Mouse (Mus musculus): ENCODE measurements around the gene Cdc42bpg.

DNA sequence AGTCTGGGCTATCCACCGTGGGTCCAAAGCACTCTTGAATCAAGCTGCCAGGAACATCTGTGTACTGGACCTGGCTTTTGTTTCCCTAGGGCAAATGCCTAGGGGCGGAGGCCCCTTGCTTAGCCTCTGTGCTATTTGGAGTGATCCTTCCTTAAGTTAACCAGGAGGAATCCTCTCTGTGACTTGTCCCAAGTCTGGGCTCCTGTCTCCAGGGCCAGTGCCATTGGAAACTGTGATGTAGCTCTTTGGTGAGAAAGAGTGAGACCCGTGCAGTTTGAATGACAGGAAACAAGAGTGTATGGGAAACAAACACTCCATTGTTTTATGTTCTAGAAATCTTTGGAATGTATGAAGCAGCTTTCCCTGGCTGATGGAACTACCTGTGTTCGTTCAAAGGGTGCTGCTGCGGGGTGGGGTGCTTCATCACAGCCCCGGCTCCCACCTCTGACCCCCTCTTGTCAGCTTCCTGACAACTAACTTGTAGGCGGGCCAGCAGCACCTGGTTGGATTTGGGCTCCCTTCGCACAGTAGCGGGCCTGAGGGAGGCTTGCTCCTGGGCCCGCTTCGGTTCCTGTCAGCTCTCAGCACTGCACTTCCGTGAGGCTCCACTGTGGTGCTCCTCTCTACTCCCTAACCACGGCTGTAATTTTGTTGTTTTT is 17.9 kb upstream of the Cdc42bpg start:
- TF ChIP-seq CTCF (conservative IDR thresholded peaks at IDR 0.05; ENCODE audit: low read length): no peak
- no peak for TF ChIP-seq POU5F1 (IDR thresholded peaks at IDR 0.05; ENCODE audit: borderline replicate concordance, low read length)
- TF ChIP-seq NANOG (IDR thresholded peaks at IDR 0.05; ENCODE audit: borderline replicate concordance, low read length): no peak

Data from E14TG2a.4 (cell line).